In genomic region chr3:129532865-129533742, GRCm38 (mm10) we compare ENCODE assay signal across 8 mouse cellular contexts. TPM values are rescaled to one million over a fixed set of nuclear protein-coding genes. Genes with fewer than 3 reads are reported as not detected.
DNase-seq lines count a peak whose midpoint lies in the region; ATAC-seq lines count a peak whose summit lies in the region.

No protein-coding gene starts in this region.

- H3K9ac ChIP-seq in heart, embryonic 11.5 days (ENCODE audit: low read depth, low read length): peak overlapping the region; percentile 97
- H3K9ac ChIP-seq in liver, embryonic 15.5 days: peak overlapping the region; percentile 82

- no peaks in the 10 kb centered on the region for H3K27me3 ChIP-seq in heart, embryonic 11.5 days (ENCODE audit: control insufficient read depth, insufficient read depth, low read length)
- no peaks in the 10 kb centered on the region for H3K27me3 ChIP-seq in liver, embryonic 15.5 days

- ATAC-seq in heart, embryonic 11.5 days (replicated peaks; ENCODE audit: insufficient number of reproducible peaks, low FRiP score, low TSS enrichment): peak; percentile 47; the same call in 1 of the 2 replicates
- ATAC-seq in liver, embryonic 15.5 days (ENCODE audit: insufficient read depth): no peak
- no peak for ATAC-seq in erythroid progenitor cell, adult 5-6 weeks (replicated peaks; ENCODE audit: low FRiP score, poor library complexity, severe bottlenecking)

- peak overlapping the region; percentile 82 for H3K4me3 ChIP-seq in heart, embryonic 11.5 days (ENCODE audit: low read depth, low read length)
- H3K4me3 ChIP-seq in liver, embryonic 15.5 days (replicated peaks): peak overlapping the region; percentile 78

- H3K36me3 ChIP-seq in heart, embryonic 11.5 days (ENCODE audit: control insufficient read depth, insufficient read depth, low read length): no peaks in the 10 kb centered on the region
- H3K36me3 ChIP-seq in liver, embryonic 15.5 days (replicated peaks): no peaks in the 10 kb centered on the region

- H3K27ac ChIP-seq in heart, embryonic 11.5 days (ENCODE audit: low read depth, low read length): peak overlapping the region; percentile 98
- H3K27ac ChIP-seq in liver, embryonic 15.5 days (replicated peaks): peak overlapping the region; percentile 82

- peaks cover 19% of the 10 kb centered on the region for H3K4me1 ChIP-seq in heart, embryonic 11.5 days (ENCODE audit: control insufficient read depth, insufficient read depth, low read length)
- H3K4me1 ChIP-seq in liver, embryonic 15.5 days (replicated peaks): peaks cover 49% of the 10 kb centered on the region

- peak overlapping the region; percentile 83 for H3K4me2 ChIP-seq in heart, embryonic 11.5 days
- peak overlapping the region; percentile 90 for H3K4me2 ChIP-seq in liver, embryonic 15.5 days

- under 1% methylated on average over 40 of the region's 40 CpGs for WGBS in heart, embryonic 11.5 days (ENCODE audit: insufficient replicate concordance)
- WGBS in liver, embryonic 15.5 days (ENCODE audit: insufficient replicate concordance): under 1% methylated on average over 40 of the region's 40 CpGs

- no peaks in the 10 kb centered on the region for H3K9me3 ChIP-seq in heart, embryonic 11.5 days (replicated peaks; ENCODE audit: control insufficient read depth, low read length)
- H3K9me3 ChIP-seq in liver, embryonic 15.5 days (replicated peaks): no peaks in the 10 kb centered on the region

- peak; percentile 41 to 53 for DNase-seq in B cell, adult 2 months
- DNase-seq in R1 (ENCODE audit: low read depth, low spot score): peak; percentile 55
- peak; percentile 73 for DNase-seq in embryo, embryonic 10.5 days (ENCODE audit: low spot score)
- peak; percentile 35 for DNase-seq in kidney, postnatal 14 days
- peak; percentile 18 for DNase-seq in ovary, postnatal 14 days (ENCODE audit: low spot score)

RNA-seq across cellular contexts. Expression of gene Elovl6, which starts 0.9 kb away (rescaled TPM):
- 20.9 and 22.8 TPM in 2 replicates for polyA plus RNA-seq in heart, embryonic 11.5 days (2014; fragmentation: Nextera tagmentation; extraction: Ambion mirVana)
- 10.3 and 12.0 TPM in 2 replicates for polyA plus RNA-seq in liver, embryonic 15.5 days (2015; fragmentation: Nextera tagmentation; extraction: Ambion mirVana)
- total RNA-seq in erythroid progenitor cell, adult 5-6 weeks (2015; ENCODE audit: low replicate concordance): 1.4 and 7.5 TPM in 2 replicates
- 0.23 and 0.51 TPM in 2 replicates for total RNA-seq in erythroid progenitor cell, adult 5-6 weeks (2017; ENCODE audit: low replicate concordance)

Comparison
In these comparisons a context has a peak if more than half of its experiments do, and no peak if none do; other contexts are left out.
1. DNase-seq: peak in every context shown above with its lines; median percentile 73 in embryo, embryonic 10.5 days; 55 in R1; 47 in B cell, adult 2 months; 35 in kidney, postnatal 14 days; 18 in ovary, postnatal 14 days.